Mouse (Mus musculus): Measurements from ENCODE around the gene Tnfrsf1a. TPM values are rescaled to one million over a fixed set of nuclear protein-coding genes. Genes with fewer than 3 reads are reported as not detected.
A peak's percentile ranks its signal among the peaks of the same experiment; 100 is the strongest.

Gene Tnfrsf1a
- polyA plus RNA-seq, 1 experiment from 2014 or later, result 69.1 TPM

- no peak overlapping the region for H3K4me3 ChIP-seq (replicated peaks)
- peaks cover 23% of the 10 kb centered on the region for H3K36me3 ChIP-seq
- no peaks in the 10 kb centered on the region for H3K27me3 ChIP-seq (replicated peaks)
- H3K4me2 ChIP-seq (replicated peaks), result no peak overlapping the region
- H3K27ac ChIP-seq, result no peak overlapping the region
- no peaks in the 10 kb centered on the region for H3K9me3 ChIP-seq
- 87% methylated on average over 15 of the region's 15 CpGs for WGBS
- H3K9ac ChIP-seq, result no peak overlapping the region
- no peak for ATAC-seq
- peaks cover 52% of the 10 kb centered on the region for H3K4me1 ChIP-seq (replicated peaks)
These were observed 8.2 kb downstream of the Tnfrsf1a start for GRCm38 (mm10) chr6:125357334-125357733.

- H3K4me3 ChIP-seq (replicated peaks), result no peak overlapping the region
- H3K9me3 ChIP-seq, result no peaks in the 10 kb centered on the region
- no peak for ATAC-seq
- H3K9ac ChIP-seq, result no peak overlapping the region
- no peak overlapping the region for H3K4me2 ChIP-seq (replicated peaks)
- H3K4me1 ChIP-seq (replicated peaks), result peaks cover 48% of the 10 kb centered on the region
- 54% methylated on average over 9 of the region's 9 CpGs for WGBS
- no peaks in the 10 kb centered on the region for H3K27me3 ChIP-seq (replicated peaks)
- H3K36me3 ChIP-seq, result peaks cover 23% of the 10 kb centered on the region
- H3K27ac ChIP-seq, result no peak overlapping the region
These were observed 10.8 kb downstream of the Tnfrsf1a start for GRCm38 (mm10) chr6:125359999-125360398.

- Histone ChIP-seq H3K27ac (no peak overlapping the region), H3K4me1 (replicated peaks) (peaks cover 40% of the 10 kb centered on the region), H3K4me2 (replicated peaks) (no peak overlapping the region), H3K9me3 (no peaks in the 10 kb centered on the region), H3K36me3 (peaks cover 23% of the 10 kb centered on the region), H3K4me3 (replicated peaks) (no peak overlapping the region), H3K27me3 (replicated peaks) (no peaks in the 10 kb centered on the region), H3K9ac (no peak overlapping the region)
- WGBS, result 80% methylated on average over 9 of the region's 9 CpGs
- no peak for ATAC-seq
These were observed 11.7 kb downstream of the Tnfrsf1a start for GRCm38 (mm10) chr6:125360846-125361245.

GRCm38 (mm10) chr6:125361467-125362291 is 12.5 kb downstream of the Tnfrsf1a start:
- H3K9ac ChIP-seq, result no peak overlapping the region
- ATAC-seq, result peak; percentile 27; the same call in 1 of the 2 replicates
- peaks cover 35% of the 10 kb centered on the region for H3K4me1 ChIP-seq (replicated peaks)
- H3K27ac ChIP-seq, result 0 out of 2 replicates have a peak overlapping the region, but pooled peaks have one; percentile 36
- H3K36me3 ChIP-seq, result peaks cover 23% of the 10 kb centered on the region
- 48% methylated on average over 38 of the region's 38 CpGs for WGBS
- H3K27me3 ChIP-seq (replicated peaks), result no peaks in the 10 kb centered on the region
- H3K4me2 ChIP-seq (replicated peaks), result no peak overlapping the region
- no peaks in the 10 kb centered on the region for H3K9me3 ChIP-seq
- no peak overlapping the region for H3K4me3 ChIP-seq (replicated peaks)

GRCm38 (mm10) chr6:125363021-125363420 is 13.9 kb downstream of the Tnfrsf1a start:
- H3K27ac ChIP-seq, result peak overlapping the region; percentile 52; the same call in 1 of the 2 replicates

GRCm38 (mm10) chr6:125363451-125364242 is 14.5 kb downstream of the Tnfrsf1a start:
- Histone ChIP-seq H3K4me1 (replicated peaks) (peaks cover 43% of the 10 kb centered on the region), H3K9me3 (no peaks in the 10 kb centered on the region), H3K4me3 (replicated peaks) (no peak overlapping the region), H3K36me3 (peaks cover 11% of the 10 kb centered on the region; the same call in 1 of the 2 replicates), H3K27me3 (replicated peaks) (no peaks in the 10 kb centered on the region), H3K9ac (no peak overlapping the region), H3K27ac (peak overlapping the region; percentile 52), H3K4me2 (replicated peaks) (peak overlapping the region; percentile 39)
- 21% methylated on average over 23 of the region's 23 CpGs for WGBS
- ATAC-seq, result peak; percentile 68

More at GRCm38 (mm10) chr6:125363021-125363420, 13.9 kb downstream of the Tnfrsf1a start:
- no peak overlapping the region for H3K9ac ChIP-seq
- H3K4me1 ChIP-seq (replicated peaks), result peaks cover 37% of the 10 kb centered on the region
- 43% methylated on average over 15 of the region's 15 CpGs for WGBS
- H3K9me3 ChIP-seq, result no peaks in the 10 kb centered on the region
- 0 out of 2 replicates have a peak, but pooled peaks have one; percentile 7 for ATAC-seq
- H3K27me3 ChIP-seq (replicated peaks), result no peaks in the 10 kb centered on the region
- H3K36me3 ChIP-seq, result peaks cover 17% of the 10 kb centered on the region
- H3K4me2 ChIP-seq (replicated peaks), result peak overlapping the region; percentile 39
- no peak overlapping the region for H3K4me3 ChIP-seq (replicated peaks)

GRCm38 (mm10) chr6:125364448-125364847 is 15.3 kb downstream of the Tnfrsf1a start:
- WGBS, result 9% methylated on average over 8 of the region's 8 CpGs
- Histone ChIP-seq H3K9ac (no peak overlapping the region), H3K4me1 (replicated peaks) (peaks cover 48% of the 10 kb centered on the region), H3K27me3 (replicated peaks) (no peaks in the 10 kb centered on the region), H3K4me3 (replicated peaks) (no peak overlapping the region), H3K36me3 (peaks cover 11% of the 10 kb centered on the region; the same call in 1 of the 2 replicates), H3K27ac (peak overlapping the region; percentile 52), H3K4me2 (replicated peaks) (peak overlapping the region; percentile 39; the same call in 1 of the 2 replicates), H3K9me3 (no peaks in the 10 kb centered on the region)
- ATAC-seq, result no peak

- ATAC-seq, result no peak
- no peak overlapping the region for H3K9ac ChIP-seq
- peaks cover 48% of the 10 kb centered on the region for H3K4me1 ChIP-seq (replicated peaks)
- no peak overlapping the region for H3K4me3 ChIP-seq (replicated peaks)
- WGBS, result 83% methylated on average over 5 of the region's 5 CpGs
- H3K9me3 ChIP-seq, result no peaks in the 10 kb centered on the region
- H3K27ac ChIP-seq, result no peak overlapping the region
- H3K4me2 ChIP-seq (replicated peaks), result no peak overlapping the region
- H3K27me3 ChIP-seq (replicated peaks), result no peaks in the 10 kb centered on the region
- 0 out of 2 replicates have a peak, but pooled peaks cover 11% of the 10 kb centered on the region for H3K36me3 ChIP-seq
These were observed 16.4 kb downstream of the Tnfrsf1a start for GRCm38 (mm10) chr6:125365522-125365921.

GRCm38 (mm10) chr6:125366133-125366532 is 17.0 kb downstream of the Tnfrsf1a start:
- H3K4me3 ChIP-seq (replicated peaks), result no peak overlapping the region
- no peak overlapping the region for H3K9ac ChIP-seq
- no peak overlapping the region for H3K27ac ChIP-seq
- no peak for ATAC-seq
- H3K36me3 ChIP-seq, result 0 out of 2 replicates have a peak, but pooled peaks cover 6% of the 10 kb centered on the region
- no peaks in the 10 kb centered on the region for H3K9me3 ChIP-seq
- H3K27me3 ChIP-seq (replicated peaks), result no peaks in the 10 kb centered on the region
- 82% methylated on average over 1 of the region's 1 CpGs for WGBS
- peaks cover 46% of the 10 kb centered on the region for H3K4me1 ChIP-seq (replicated peaks)
- no peak overlapping the region for H3K4me2 ChIP-seq (replicated peaks)

GRCm38 (mm10) chr6:125367758-125368371 is 18.7 kb downstream of the Tnfrsf1a start:
- H3K27ac ChIP-seq, result peak overlapping the region; percentile 44
- WGBS, result 45% methylated on average over 4 of the region's 4 CpGs

GRCm38 (mm10) chr6:125377042-125377441 is 27.9 kb downstream of the Tnfrsf1a start:
- H3K27me3 ChIP-seq (replicated peaks), result peaks cover 10% of the 10 kb centered on the region
- H3K9ac ChIP-seq, result no peak overlapping the region
- H3K27ac ChIP-seq, result no peak overlapping the region
- ATAC-seq, result no peak
- H3K4me1 ChIP-seq (replicated peaks), result peaks cover 29% of the 10 kb centered on the region
- H3K4me3 ChIP-seq (replicated peaks), result no peak overlapping the region
- H3K9me3 ChIP-seq, result no peaks in the 10 kb centered on the region
- H3K36me3 ChIP-seq, result no peaks in the 10 kb centered on the region
- H3K4me2 ChIP-seq (replicated peaks), result 0 out of 2 replicates have a peak overlapping the region, but pooled peaks have one; percentile 49
- WGBS, result 73% methylated on average over 6 of the region's 6 CpGs

More at GRCm38 (mm10) chr6:125367758-125368371, 18.7 kb downstream of the Tnfrsf1a start:
- H3K4me3 ChIP-seq (replicated peaks), result no peak overlapping the region
- H3K9me3 ChIP-seq, result no peaks in the 10 kb centered on the region
- peak; percentile 19 for ATAC-seq
- no peaks in the 10 kb centered on the region for H3K27me3 ChIP-seq (replicated peaks)
- H3K36me3 ChIP-seq, result no peaks in the 10 kb centered on the region
- H3K9ac ChIP-seq, result no peak overlapping the region
- H3K4me2 ChIP-seq (replicated peaks), result no peak overlapping the region
- peaks cover 34% of the 10 kb centered on the region for H3K4me1 ChIP-seq (replicated peaks)
